Mouse (Mus musculus) kidney, embryonic 14.5 days (tissue): ENCODE measurements around the gene Mcm9. TPM values are rescaled to one million over a fixed set of nuclear protein-coding genes. Genes with fewer than 3 reads are reported as not detected.
A peak's percentile ranks its signal among the peaks of the same experiment; 100 is the strongest.
"Not testable (repeated sequence)": the region's sequence is repeated elsewhere in the genome, so short reads cannot be mapped to it uniquely, and the experiment has no call there.

Experiments used
- ATAC-seq: fragments of 200-750 bp; cut with Nextera tagmentation; 2 replicates; pipeline ENCODE4 v1.8.0; 2017; ENCODE audit warnings: moderate number of reproducible peaks, mild to moderate bottlenecking, moderate TSS enrichment, moderate library complexity; ENCODE audit not compliant: low FRiP score, low TSS enrichment
- H3K27ac ChIP-seq: fragments of 300-500 bp; sonication (generic); 2 replicates; pipeline ENCODE4 v1.5.1; 2014; ENCODE audit warnings: low read depth, mild to moderate bottlenecking, low read length, moderate library complexity, mixed read lengths
- H3K27me3 ChIP-seq: fragments of 300-500 bp; sonication (generic); 2 replicates; pipeline ENCODE4 v1.6.1; 2014; ENCODE audit warnings: mild to moderate bottlenecking, low read length; ENCODE audit not compliant: control insufficient read depth, insufficient read depth
- H3K36me3 ChIP-seq: fragments of 300-500 bp; sonication (generic); 2 replicates; pipeline ENCODE4 v1.6.1; 2014; ENCODE audit warnings: low read length, mixed read lengths; ENCODE audit not compliant: control insufficient read depth, insufficient read depth
- H3K4me1 ChIP-seq: fragments of 300-500 bp; sonication (generic); 2 replicates; pipeline ENCODE4 v1.6.1; 2014; ENCODE audit warnings: low read length, mixed read lengths; ENCODE audit not compliant: control insufficient read depth, insufficient read depth
- H3K4me2 ChIP-seq: fragments of 300-500 bp; sonication (generic); replicated peaks from 2 replicates; pipeline ENCODE4 v1.6.1; 2014; ENCODE audit warnings: low read depth, mild to moderate bottlenecking, low read length
- H3K4me3 ChIP-seq: fragments of 300-500 bp; sonication (generic); 2 replicates; pipeline ENCODE4 v1.5.1; 2014; ENCODE audit warnings: mild to moderate bottlenecking, low read length
- H3K9ac ChIP-seq: fragments of 300-500 bp; sonication (generic); 2 replicates; pipeline ENCODE4 v1.6.1; 2014; ENCODE audit warnings: low read depth, mild to moderate bottlenecking, low read length, moderate library complexity
- H3K9me3 ChIP-seq: fragments of 300-500 bp; sonication (generic); 2 replicates; pipeline ENCODE4 v1.6.1; 2016; ENCODE audit warnings: low read length; ENCODE audit not compliant: control insufficient read depth
- WGBS: fragments of 180-500 bp; shearing (Covaris S2); extraction: QIAGEN DNeasy Blood & Tissue Kit; methylation state at CpG from one replicate; pipeline ENCODE4 v1.1.7; 2014; 5-methylcytosine and 5-hydroxymethylcytosine counted together
- polyA plus RNA-seq: library from polyadenylated mRNA; unstranded; fragments of >200 nt; fragmentation: Nextera tagmentation; extraction: Ambion mirVana; gene quantifications from 2 replicates; pipeline ENCODE4 v1.2.1, GENCODE M21; 2014

Mcm9 gene
- polyA plus RNA-seq, result 9.4 and 18.8 TPM in 2 replicates

GRCm38 (mm10) chr10:53630339-53630738 lies at the start of gene Mcm9:
TSS of gene Mcm9 (minus strand) at chr10:53630439.
- Histone ChIP-seq H3K9ac (peak within 1 kb of the TSS; percentile 89), H3K27ac (peak within 1 kb of the TSS; percentile 94), H3K4me2 (peak within 1 kb of the TSS; percentile 43), H3K4me3 (peak within 1 kb of the TSS; percentile 82)
- 55% methylated on average over 10 of the region's 10 CpGs for WGBS
- H3K27me3 ChIP-seq, H3K9me3 ChIP-seq, H3K36me3 ChIP-seq, ATAC-seq, H3K4me1 ChIP-seq: not testable (repeated sequence)

GRCm38 (mm10) chr10:53661788-53662187 lies 31.5 kb upstream of the Mcm9 start:
- no peak overlapping the region for H3K9ac ChIP-seq
- H3K27ac ChIP-seq, result no peak overlapping the region
- H3K4me3 ChIP-seq, result no peak overlapping the region
- no peaks in the 10 kb centered on the region for H3K9me3 ChIP-seq
- ATAC-seq, result no peak
- WGBS, result 86% methylated on average over 4 of the region's 4 CpGs
- H3K36me3 ChIP-seq, result no peaks in the 10 kb centered on the region
- no peaks in the 10 kb centered on the region for H3K4me1 ChIP-seq
- no peak overlapping the region for H3K4me2 ChIP-seq
- H3K27me3 ChIP-seq, result no peaks in the 10 kb centered on the region

- WGBS, result 71% methylated on average over 5 of the region's 5 CpGs
- H3K4me3 ChIP-seq, H3K9ac ChIP-seq, H3K27ac ChIP-seq, H3K9me3 ChIP-seq, H3K4me1 ChIP-seq, H3K36me3 ChIP-seq, H3K4me2 ChIP-seq, ATAC-seq, H3K27me3 ChIP-seq: not testable (repeated sequence)
These were observed 24.0 kb upstream of the Mcm9 start for GRCm38 (mm10) chr10:53654239-53654638.

GRCm38 (mm10) chr10:53650683-53651082 lies 20.4 kb upstream of the Mcm9 start:
- Histone ChIP-seq H3K4me2 (no peak overlapping the region), H3K9ac (no peak overlapping the region), H3K27ac (no peak overlapping the region), H3K36me3 (no peaks in the 10 kb centered on the region), H3K9me3 (no peaks in the 10 kb centered on the region), H3K4me3 (no peak overlapping the region), H3K4me1 (no peaks in the 10 kb centered on the region), H3K27me3 (no peaks in the 10 kb centered on the region)
- no peak for ATAC-seq
- 79% methylated on average over 2 of the region's 2 CpGs for WGBS

- ATAC-seq, result no peak
- no peaks in the 10 kb centered on the region for H3K36me3 ChIP-seq
- no peaks in the 10 kb centered on the region for H3K9me3 ChIP-seq
- H3K4me3 ChIP-seq, result no peak overlapping the region
- no peak overlapping the region for H3K4me2 ChIP-seq
- no peaks in the 10 kb centered on the region for H3K4me1 ChIP-seq
- no peaks in the 10 kb centered on the region for H3K27me3 ChIP-seq
- no peak overlapping the region for H3K27ac ChIP-seq
- H3K9ac ChIP-seq, result no peak overlapping the region
These were observed 11.3 kb upstream of the Mcm9 start for GRCm38 (mm10) chr10:53641507-53641906.

GRCm38 (mm10) chr10:53635246-53635971 lies 5.2 kb upstream of the Mcm9 start:
- WGBS, result 76% methylated on average over 13 of the region's 13 CpGs
- H3K4me3 ChIP-seq, result no peak overlapping the region
- no peaks in the 10 kb centered on the region for H3K36me3 ChIP-seq
- H3K27me3 ChIP-seq, result no peaks in the 10 kb centered on the region
- H3K27ac ChIP-seq, result no peak overlapping the region
- no peaks in the 10 kb centered on the region for H3K9me3 ChIP-seq
- H3K4me2 ChIP-seq, result no peak overlapping the region
- no peak overlapping the region for H3K9ac ChIP-seq
- H3K4me1 ChIP-seq, result no peaks in the 10 kb centered on the region
- ATAC-seq, result no peak

GRCm38 (mm10) chr10:53634160-53634559 lies 3.9 kb upstream of the Mcm9 start:
- no peak overlapping the region for H3K9ac ChIP-seq
- H3K27me3 ChIP-seq, result no peaks in the 10 kb centered on the region
- no peaks in the 10 kb centered on the region for H3K4me1 ChIP-seq
- no peak for ATAC-seq
- WGBS, result 76% methylated on average over 10 of the region's 10 CpGs
- H3K36me3 ChIP-seq, result no peaks in the 10 kb centered on the region
- no peak overlapping the region for H3K27ac ChIP-seq
- no peak overlapping the region for H3K4me2 ChIP-seq
- no peak overlapping the region for H3K4me3 ChIP-seq
- no peaks in the 10 kb centered on the region for H3K9me3 ChIP-seq

- WGBS, result under 1% methylated on average over 35 of the region's 35 CpGs
These were observed 355 bp downstream of the Mcm9 start for GRCm38 (mm10) chr10:53629918-53630250.

GRCm38 (mm10) chr10:53629247-53629917 lies 857 bp downstream of the Mcm9 start:
- Histone ChIP-seq H3K4me3 (peak overlapping the region; percentile 82), H3K4me1 (0 out of 2 replicates have a peak, but pooled peaks cover 5% of the 10 kb centered on the region), H3K27ac (peak overlapping the region; percentile 94), H3K9me3 (no peaks in the 10 kb centered on the region), H3K9ac (peak overlapping the region; percentile 89), H3K4me2 (peak overlapping the region; percentile 43), H3K27me3 (no peaks in the 10 kb centered on the region), H3K36me3 (peaks cover 8% of the 10 kb centered on the region)
- peak; percentile 86 for ATAC-seq
- under 1% methylated on average over 60 of the region's 67 CpGs for WGBS

More at GRCm38 (mm10) chr10:53629918-53630250, 355 bp downstream of the Mcm9 start:
- H3K4me2 ChIP-seq, result peak overlapping the region; percentile 43; the same call in 1 of the 2 replicates
- no peaks in the 10 kb centered on the region for H3K27me3 ChIP-seq
- H3K9ac ChIP-seq, result peak overlapping the region; percentile 89
- H3K36me3 ChIP-seq, result peaks cover 8% of the 10 kb centered on the region
- no peaks in the 10 kb centered on the region for H3K9me3 ChIP-seq
- H3K4me3 ChIP-seq, result peak overlapping the region; percentile 82
- H3K27ac ChIP-seq, result peak overlapping the region; percentile 94
- ATAC-seq, result peak; percentile 96
- H3K4me1 ChIP-seq, result 0 out of 2 replicates have a peak, but pooled peaks cover 5% of the 10 kb centered on the region
